Mouse (Mus musculus) neural tube, embryonic 11.5 days (tissue): Measurements from ENCODE around the gene Elmo3. TPM values are rescaled to one million over a fixed set of nuclear protein-coding genes. Genes with fewer than 3 reads are reported as not detected.
"Not testable (repeated sequence)": the region's sequence is repeated elsewhere in the genome, so short reads cannot be mapped to it uniquely, and the experiment has no call there.

ENCODE experiments used
- ATAC-seq: fragments of 200-750 bp; cut with Nextera tagmentation; 2 replicates; pipeline ENCODE4 v1.8.0; 2017; ENCODE audit warnings: moderate number of reproducible peaks, mild to moderate bottlenecking, moderate TSS enrichment, moderate library complexity; ENCODE audit not compliant: insufficient read depth, low FRiP score, low TSS enrichment
- DNase-seq: peaks from one replicate; pipeline ENCODE4 v3.0.0-alpha.2; 2015; ENCODE audit warnings: low spot score
- H3K27ac ChIP-seq: fragments of 300-500 bp; sonication (generic); 2 replicates; pipeline ENCODE4 v1.5.1; 2014; ENCODE audit warnings: low read depth, mild to moderate bottlenecking, low read length
- H3K27me3 ChIP-seq: fragments of 300-500 bp; sonication (generic); 2 replicates; pipeline ENCODE4 v1.6.1; 2014; ENCODE audit warnings: mild to moderate bottlenecking, low read length, mixed read lengths; ENCODE audit not compliant: control insufficient read depth, insufficient read depth
- H3K36me3 ChIP-seq: fragments of 300-500 bp; sonication (generic); 2 replicates; pipeline ENCODE4 v1.6.1; 2014; ENCODE audit warnings: mild to moderate bottlenecking, low read length, moderate library complexity, mixed read lengths; ENCODE audit not compliant: control insufficient read depth, insufficient read depth
- H3K4me1 ChIP-seq: fragments of 300-500 bp; sonication (generic); 2 replicates; pipeline ENCODE4 v1.6.1; 2014; ENCODE audit warnings: low read length, mixed read lengths; ENCODE audit not compliant: control insufficient read depth, insufficient read depth
- H3K4me2 ChIP-seq: fragments of 300-500 bp; sonication (generic); 2 replicates; pipeline ENCODE4 v1.6.1; 2014; ENCODE audit warnings: low read depth, mild to moderate bottlenecking, moderate library complexity
- H3K4me3 ChIP-seq: fragments of 300-500 bp; sonication (generic); 2 replicates; pipeline ENCODE4 v1.5.1; 2014; ENCODE audit warnings: low read depth, low read length
- H3K9ac ChIP-seq: fragments of 300-500 bp; sonication (generic); 2 replicates; pipeline ENCODE4 v1.6.1; 2014; ENCODE audit warnings: mild to moderate bottlenecking, low read length
- H3K9me3 ChIP-seq: fragments of 300-500 bp; sonication (generic); 2 replicates; pipeline ENCODE4 v1.6.1; 2016; ENCODE audit warnings: low read length; ENCODE audit not compliant: control insufficient read depth
- WGBS: fragments of 180-500 bp; shearing (Covaris S2); extraction: QIAGEN DNeasy Blood & Tissue Kit; methylation state at CpG from one replicate; pipeline ENCODE4 v1.1.7; 2014; 5-methylcytosine and 5-hydroxymethylcytosine counted together
- polyA plus RNA-seq: library from polyadenylated mRNA; unstranded; fragments of >200 nt; fragmentation: Nextera tagmentation; extraction: Ambion mirVana; gene quantifications from 2 replicates; pipeline ENCODE4 v1.2.1, GENCODE M21; 2014

The Elmo3 gene
- polyA plus RNA-seq, 1 experiment from 2014 or later: 1.9 TPM

- ATAC-seq (peak; percentile 40; the same call in 1 of the 2 replicates), DNase-seq (peak; percentile 64)
- Histone ChIP-seq H3K27me3 (peaks cover 27% of the 10 kb centered on the region), H3K9me3 (no peaks in the 10 kb centered on the region), H3K36me3 (0 out of 2 replicates have a peak, but pooled peaks cover 4% of the 10 kb centered on the region), H3K4me2 (no peak overlapping the region), H3K4me3 (no peak overlapping the region), H3K9ac (no peak overlapping the region), H3K27ac (no peak overlapping the region), H3K4me1 (no peaks in the 10 kb centered on the region)
- WGBS: 15% methylated on average over 21 of the region's 23 CpGs
Observed at GRCm38 (mm10) chr8:105283074-105283473, 22.3 kb upstream of the Elmo3 start.

- H3K4me1 ChIP-seq: 0 out of 2 replicates have a peak, but pooled peaks cover 10% of the 10 kb centered on the region
- ATAC-seq: no peak
- no peak for DNase-seq
- H3K36me3 ChIP-seq: 0 out of 2 replicates have a peak, but pooled peaks cover 4% of the 10 kb centered on the region
- 44% methylated on average over 12 of the region's 12 CpGs for WGBS
- H3K4me3 ChIP-seq: no peak overlapping the region
- no peak overlapping the region for H3K9ac ChIP-seq
- no peak overlapping the region for H3K4me2 ChIP-seq
- no peak overlapping the region for H3K27ac ChIP-seq
- no peaks in the 10 kb centered on the region for H3K9me3 ChIP-seq
- H3K27me3 ChIP-seq: peaks cover 10% of the 10 kb centered on the region
Observed at GRCm38 (mm10) chr8:105285514-105285913, 19.9 kb upstream of the Elmo3 start.

GRCm38 (mm10) chr8:105286907-105287306 is 18.5 kb upstream of the Elmo3 start:
- H3K27ac ChIP-seq: no peak overlapping the region
- no peak for ATAC-seq

GRCm38 (mm10) chr8:105288231-105288630 is 17.2 kb upstream of the Elmo3 start:
- peak overlapping the region; percentile 47 for H3K4me3 ChIP-seq
- H3K9ac ChIP-seq: peak overlapping the region; percentile 46
- H3K4me2 ChIP-seq: peak overlapping the region; percentile 74
- no peak for ATAC-seq
- 86% methylated on average over 5 of the region's 5 CpGs for WGBS
- 0 out of 2 replicates have a peak, but pooled peaks cover 10% of the 10 kb centered on the region for H3K4me1 ChIP-seq
- no peak overlapping the region for H3K27ac ChIP-seq
- H3K36me3 ChIP-seq: no peaks in the 10 kb centered on the region
- DNase-seq: no peak
- no peaks in the 10 kb centered on the region for H3K9me3 ChIP-seq
- peaks cover 11% of the 10 kb centered on the region for H3K27me3 ChIP-seq

More at GRCm38 (mm10) chr8:105286907-105287306, 18.5 kb upstream of the Elmo3 start:
- WGBS: 88% methylated on average over 4 of the region's 4 CpGs
- 0 out of 2 replicates have a peak, but pooled peaks cover 10% of the 10 kb centered on the region for H3K4me1 ChIP-seq
- no peak for DNase-seq
- peaks cover 11% of the 10 kb centered on the region for H3K27me3 ChIP-seq
- H3K9ac ChIP-seq: no peak overlapping the region; the same call in 1 of the 2 replicates
- H3K9me3 ChIP-seq: no peaks in the 10 kb centered on the region
- H3K4me2 ChIP-seq: peak overlapping the region; percentile 7; the same call in 1 of the 2 replicates
- H3K4me3 ChIP-seq: no peak overlapping the region
- 0 out of 2 replicates have a peak, but pooled peaks cover 2% of the 10 kb centered on the region for H3K36me3 ChIP-seq

GRCm38 (mm10) chr8:105288958-105289732 is 16.3 kb upstream of the Elmo3 start:
- H3K36me3 ChIP-seq: no peaks in the 10 kb centered on the region
- H3K9ac ChIP-seq: peak overlapping the region; percentile 72
- H3K4me1 ChIP-seq: 0 out of 2 replicates have a peak, but pooled peaks cover 10% of the 10 kb centered on the region
- peaks cover 11% of the 10 kb centered on the region for H3K27me3 ChIP-seq
- peak overlapping the region; percentile 47 for H3K4me3 ChIP-seq
- DNase-seq: peak; percentile 98
- peak overlapping the region; percentile 74 for H3K4me2 ChIP-seq
- peak; percentile 93 for ATAC-seq
- no peaks in the 10 kb centered on the region for H3K9me3 ChIP-seq
- peak overlapping the region; percentile 67 for H3K27ac ChIP-seq
- under 1% methylated on average over 53 of the region's 53 CpGs for WGBS

GRCm38 (mm10) chr8:105289805-105290460 is 15.5 kb upstream of the Elmo3 start, which contains the start of gene 4931428F04Rik:
4931428F04Rik (minus strand) TSS chr8:105289864.
- 0 out of 2 replicates have a peak, but pooled peaks cover 10% of the 10 kb centered on the region for H3K4me1 ChIP-seq
- H3K27ac ChIP-seq: peak within 1 kb of the TSS; percentile 67
- ATAC-seq (peak; percentile 24), DNase-seq (peak; percentile 72)
- peak within 1 kb of the TSS; percentile 72 for H3K9ac ChIP-seq
- peak within 1 kb of the TSS; percentile 47 for H3K4me3 ChIP-seq
- 2% methylated on average over 38 of the region's 43 CpGs for WGBS
- no peaks in the 10 kb centered on the region for H3K9me3 ChIP-seq
- H3K36me3 ChIP-seq: no peaks in the 10 kb centered on the region
- peak within 1 kb of the TSS; percentile 74 for H3K4me2 ChIP-seq
- H3K27me3 ChIP-seq: peaks cover 11% of the 10 kb centered on the region

- peak overlapping the region; percentile 47; the same call in 1 of the 2 replicates for H3K4me3 ChIP-seq
- ATAC-seq (no peak), DNase-seq (peak; percentile 91)
- 0 out of 2 replicates have a peak, but pooled peaks cover 10% of the 10 kb centered on the region for H3K4me1 ChIP-seq
- H3K27me3 ChIP-seq: peaks cover 11% of the 10 kb centered on the region
- no peak overlapping the region for H3K27ac ChIP-seq
- H3K36me3 ChIP-seq: no peaks in the 10 kb centered on the region
- no peak overlapping the region for H3K9ac ChIP-seq
- 9% methylated on average over 31 of the region's 31 CpGs for WGBS
- H3K4me2 ChIP-seq: peak overlapping the region; percentile 74
- no peaks in the 10 kb centered on the region for H3K9me3 ChIP-seq
Observed at GRCm38 (mm10) chr8:105290554-105291314, 14.7 kb upstream of the Elmo3 start.

GRCm38 (mm10) chr8:105291364-105291763 is 14.0 kb upstream of the Elmo3 start:
- not testable (repeated sequence) for DNase-seq, H3K27ac ChIP-seq, H3K36me3 ChIP-seq, H3K9ac ChIP-seq, H3K9me3 ChIP-seq, H3K4me3 ChIP-seq, ATAC-seq, H3K4me2 ChIP-seq
- WGBS: 89% methylated on average over 8 of the region's 8 CpGs
- H3K27me3 ChIP-seq: peaks cover 11% of the 10 kb centered on the region
- 0 out of 2 replicates have a peak, but pooled peaks cover 10% of the 10 kb centered on the region for H3K4me1 ChIP-seq
